Mouse (Mus musculus): ENCODE measurements around the gene Cxcr5. TPM values are rescaled to one million over a fixed set of nuclear protein-coding genes. Genes with fewer than 3 reads are reported as not detected.
A peak's percentile ranks its signal among the peaks of the same experiment; 100 is the strongest.

Gene Cxcr5
- polyA plus RNA-seq, 1 experiment from 2014 or later = not detected

GRCm38 (mm10) chr9:44496803-44497461 lies 64.7 kb downstream of the Cxcr5 start:
- peaks cover 12% of the 10 kb centered on the region for H3K36me3 ChIP-seq (ENCODE audit: control insufficient read depth, insufficient read depth, low read length)
- H3K27ac ChIP-seq (ENCODE audit: low read depth, low read length) = no peak overlapping the region
- WGBS = 38% methylated on average over 12 of the region's 12 CpGs
- ATAC-seq (ENCODE audit: low FRiP score, low TSS enrichment) = no peak
- H3K4me1 ChIP-seq (ENCODE audit: control insufficient read depth, insufficient read depth, low read length) = peaks cover 85% of the 10 kb centered on the region
- H3K4me2 ChIP-seq (replicated peaks; ENCODE audit: low read depth, low read length) = no peak overlapping the region; the same call in 1 of the 2 replicates
- peak overlapping the region; percentile 28 for H3K9ac ChIP-seq (ENCODE audit: low read depth, low read length)
- no peaks in the 10 kb centered on the region for H3K9me3 ChIP-seq (ENCODE audit: control insufficient read depth, low read length)
- no peak overlapping the region for H3K4me3 ChIP-seq (ENCODE audit: low read length)
- no peaks in the 10 kb centered on the region for H3K27me3 ChIP-seq (ENCODE audit: control insufficient read depth, insufficient read depth, low read length)

- Histone ChIP-seq H3K9me3 (ENCODE audit: control insufficient read depth, low read length) (no peaks in the 10 kb centered on the region), H3K27ac (ENCODE audit: low read depth, low read length) (no peak overlapping the region), H3K4me3 (ENCODE audit: low read length) (no peak overlapping the region), H3K4me2 (replicated peaks; ENCODE audit: low read depth, low read length) (no peak overlapping the region), H3K27me3 (ENCODE audit: control insufficient read depth, insufficient read depth, low read length) (no peaks in the 10 kb centered on the region), H3K36me3 (ENCODE audit: control insufficient read depth, insufficient read depth, low read length) (peaks cover 4% of the 10 kb centered on the region), H3K9ac (ENCODE audit: low read depth, low read length) (no peak overlapping the region), H3K4me1 (ENCODE audit: control insufficient read depth, insufficient read depth, low read length) (peaks cover 88% of the 10 kb centered on the region)
- no peak for ATAC-seq (ENCODE audit: low FRiP score, low TSS enrichment)
- 86% methylated on average over 10 of the region's 10 CpGs for WGBS
Observed at GRCm38 (mm10) chr9:44495810-44496344, 65.8 kb downstream of the Cxcr5 start.

DNA sequence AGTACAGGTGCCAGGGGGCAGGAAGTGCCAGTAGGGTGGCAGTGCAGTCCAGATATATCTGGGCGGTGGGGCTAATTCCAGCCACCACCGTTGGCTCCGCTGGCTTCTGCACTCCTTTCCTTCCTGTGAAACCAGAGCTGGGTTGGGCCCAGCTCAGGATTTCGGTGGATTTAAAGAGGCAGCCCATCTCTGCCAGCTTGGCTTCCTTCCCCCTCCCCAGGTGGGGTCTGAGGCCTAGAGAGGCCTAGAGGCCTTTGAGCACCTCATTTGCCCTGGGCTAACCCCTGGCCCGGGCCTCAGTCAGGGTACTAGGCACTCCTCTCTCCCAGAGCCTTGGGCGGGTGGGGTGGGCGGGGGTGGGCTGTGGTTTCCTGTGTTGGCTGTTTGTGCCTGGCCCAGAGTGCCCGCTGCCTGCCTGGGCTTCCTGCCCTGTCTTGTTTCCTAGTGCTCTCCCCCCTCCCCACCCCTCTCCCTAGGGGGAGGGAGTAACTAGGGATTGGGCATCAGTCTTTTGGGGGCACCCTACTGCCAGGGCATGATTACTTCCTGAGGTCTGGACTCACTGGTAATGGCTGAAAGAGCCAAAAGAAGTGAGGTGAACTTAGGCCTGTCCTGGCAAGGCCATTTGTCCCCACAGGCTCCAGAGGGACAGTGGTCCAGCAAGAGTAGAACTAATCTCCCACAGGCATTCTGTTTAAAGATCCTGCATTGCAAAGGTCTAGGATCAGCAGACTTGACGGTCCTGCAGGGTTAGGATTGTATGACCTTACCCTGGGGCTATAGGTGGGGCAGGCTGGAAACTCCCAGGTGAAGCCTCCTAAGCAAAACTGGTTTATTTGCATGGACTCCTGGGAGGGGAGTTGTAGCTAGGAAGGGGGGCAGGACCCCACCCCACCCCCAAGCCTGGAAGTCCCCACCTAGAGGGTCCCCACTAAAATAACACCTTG lies 66.5 kb downstream of the Cxcr5 start:
- Histone ChIP-seq H3K9ac (ENCODE audit: low read depth, low read length) (peak overlapping the region; percentile 7; the same call in 1 of the 2 replicates), H3K27me3 (ENCODE audit: control insufficient read depth, insufficient read depth, low read length) (no peaks in the 10 kb centered on the region), H3K4me2 (replicated peaks; ENCODE audit: low read depth, low read length) (peak overlapping the region; percentile 13), H3K4me1 (ENCODE audit: control insufficient read depth, insufficient read depth, low read length) (peaks cover 88% of the 10 kb centered on the region), H3K4me3 (ENCODE audit: low read length) (no peak overlapping the region), H3K36me3 (ENCODE audit: control insufficient read depth, insufficient read depth, low read length) (no peaks in the 10 kb centered on the region; the same call in 1 of the 2 replicates), H3K27ac (ENCODE audit: low read depth, low read length) (peak overlapping the region; percentile 63; the same call in 1 of the 2 replicates), H3K9me3 (ENCODE audit: control insufficient read depth, low read length) (no peaks in the 10 kb centered on the region)
- no peak for ATAC-seq (ENCODE audit: low FRiP score, low TSS enrichment)
- 32% methylated on average over 9 of the region's 9 CpGs for WGBS

GRCm38 (mm10) chr9:44494261-44494862 lies 67.3 kb downstream of the Cxcr5 start:
- Histone ChIP-seq H3K9ac (ENCODE audit: low read depth, low read length) (peak overlapping the region; percentile 7; the same call in 1 of the 2 replicates), H3K4me3 (ENCODE audit: low read length) (no peak overlapping the region), H3K27ac (ENCODE audit: low read depth, low read length) (peak overlapping the region; percentile 63; the same call in 1 of the 2 replicates), H3K4me2 (replicated peaks; ENCODE audit: low read depth, low read length) (peak overlapping the region; percentile 13; the same call in 1 of the 2 replicates), H3K36me3 (ENCODE audit: control insufficient read depth, insufficient read depth, low read length) (no peaks in the 10 kb centered on the region; the same call in 1 of the 2 replicates), H3K27me3 (ENCODE audit: control insufficient read depth, insufficient read depth, low read length) (no peaks in the 10 kb centered on the region), H3K9me3 (ENCODE audit: control insufficient read depth, low read length) (no peaks in the 10 kb centered on the region), H3K4me1 (ENCODE audit: control insufficient read depth, insufficient read depth, low read length) (peaks cover 88% of the 10 kb centered on the region)
- 16% methylated on average over 11 of the region's 11 CpGs for WGBS
- ATAC-seq (ENCODE audit: low FRiP score, low TSS enrichment) = no peak

GRCm38 (mm10) chr9:44492631-44493461 lies 68.8 kb downstream of the Cxcr5 start:
- Histone ChIP-seq H3K9me3 (ENCODE audit: control insufficient read depth, low read length) (no peaks in the 10 kb centered on the region), H3K4me3 (ENCODE audit: low read length) (no peak overlapping the region), H3K4me1 (ENCODE audit: control insufficient read depth, insufficient read depth, low read length) (peaks cover 90% of the 10 kb centered on the region), H3K4me2 (replicated peaks; ENCODE audit: low read depth, low read length) (no peak overlapping the region), H3K9ac (ENCODE audit: low read depth, low read length) (0 out of 2 replicates have a peak overlapping the region, but pooled peaks have one; percentile 2), H3K27ac (ENCODE audit: low read depth, low read length) (no peak overlapping the region), H3K36me3 (ENCODE audit: control insufficient read depth, insufficient read depth, low read length) (no peaks in the 10 kb centered on the region; the same call in 1 of the 2 replicates), H3K27me3 (ENCODE audit: control insufficient read depth, insufficient read depth, low read length) (no peaks in the 10 kb centered on the region)
- WGBS = 73% methylated on average over 17 of the region's 17 CpGs
- no peak for ATAC-seq (ENCODE audit: low FRiP score, low TSS enrichment)

DNA sequence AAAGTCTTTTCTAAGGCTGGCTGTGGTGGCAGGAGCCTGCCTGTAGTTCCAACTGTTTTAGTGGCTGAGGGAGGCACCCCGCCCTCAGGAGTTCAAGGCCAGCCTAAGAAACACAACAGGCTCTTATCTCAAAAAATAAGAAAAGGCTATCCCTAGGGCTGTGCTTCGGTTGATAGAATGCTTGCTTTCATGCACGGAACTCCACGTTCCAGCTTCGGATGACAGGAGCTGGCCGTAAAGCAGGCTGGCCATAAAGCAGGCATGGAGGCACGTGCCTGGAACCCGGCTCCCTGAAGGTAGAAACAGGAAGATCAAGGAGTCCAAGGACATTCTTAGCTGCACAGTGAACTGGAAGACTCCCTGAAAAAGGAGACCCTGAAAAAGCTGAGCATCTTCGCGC lies 70.3 kb downstream of the Cxcr5 start:
- H3K4me1 ChIP-seq (ENCODE audit: control insufficient read depth, insufficient read depth, low read length) = peaks cover 91% of the 10 kb centered on the region
- H3K9ac ChIP-seq (ENCODE audit: low read depth, low read length) = no peak overlapping the region
- H3K4me3 ChIP-seq (ENCODE audit: low read length) = no peak overlapping the region
- no peak for ATAC-seq (ENCODE audit: low FRiP score, low TSS enrichment)
- H3K4me2 ChIP-seq (replicated peaks; ENCODE audit: low read depth, low read length) = no peak overlapping the region
- peak overlapping the region; percentile 87; the same call in 1 of the 2 replicates for H3K27ac ChIP-seq (ENCODE audit: low read depth, low read length)
- no peaks in the 10 kb centered on the region; the same call in 1 of the 2 replicates for H3K36me3 ChIP-seq (ENCODE audit: control insufficient read depth, insufficient read depth, low read length)
- H3K27me3 ChIP-seq (ENCODE audit: control insufficient read depth, insufficient read depth, low read length) = no peaks in the 10 kb centered on the region
- H3K9me3 ChIP-seq (ENCODE audit: control insufficient read depth, low read length) = no peaks in the 10 kb centered on the region
- WGBS = 44% methylated on average over 10 of the region's 10 CpGs

- peaks cover 96% of the 10 kb centered on the region for H3K4me1 ChIP-seq (ENCODE audit: control insufficient read depth, insufficient read depth, low read length)
- H3K4me2 ChIP-seq (replicated peaks; ENCODE audit: low read depth, low read length) = peak overlapping the region; percentile 88
- H3K4me3 ChIP-seq (ENCODE audit: low read length) = peak overlapping the region; percentile 27
- H3K9ac ChIP-seq (ENCODE audit: low read depth, low read length) = peak overlapping the region; percentile 2; the same call in 1 of the 2 replicates
- H3K9me3 ChIP-seq (ENCODE audit: control insufficient read depth, low read length) = no peaks in the 10 kb centered on the region
- H3K27ac ChIP-seq (ENCODE audit: low read depth, low read length) = peak overlapping the region; percentile 87
- H3K36me3 ChIP-seq (ENCODE audit: control insufficient read depth, insufficient read depth, low read length) = no peaks in the 10 kb centered on the region; the same call in 1 of the 2 replicates
- ATAC-seq (ENCODE audit: low FRiP score, low TSS enrichment) = no peak
- no peaks in the 10 kb centered on the region for H3K27me3 ChIP-seq (ENCODE audit: control insufficient read depth, insufficient read depth, low read length)
- 11% methylated on average over 16 of the region's 17 CpGs for WGBS
Observed at GRCm38 (mm10) chr9:44490086-44490967, 71.3 kb downstream of the Cxcr5 start.

All from kidney, embryonic 14.5 days (tissue).